In the genomic region with DNA sequence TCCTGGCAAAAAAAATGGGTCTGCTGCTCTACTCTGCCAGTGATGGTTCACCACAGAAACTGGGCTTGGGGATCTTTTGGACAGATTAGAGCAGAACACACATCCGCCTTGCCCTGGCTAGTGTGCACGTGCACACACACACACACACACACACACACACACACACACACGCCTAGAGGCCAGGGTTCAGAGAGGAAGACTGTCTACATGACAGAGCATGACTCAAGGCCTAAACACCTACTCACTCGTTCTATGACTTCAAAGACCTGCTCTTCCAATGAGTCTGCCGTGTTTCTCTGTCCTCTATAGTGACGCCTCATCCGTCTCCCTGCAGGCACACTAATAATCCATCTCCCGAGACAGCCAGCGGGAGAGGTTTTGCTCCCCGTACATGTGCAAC, we compare ENCODE assay signal across 10 mouse cellular contexts. TPM values are rescaled to one million over a fixed set of nuclear protein-coding genes. Genes with fewer than 3 reads are reported as not detected.
DNase-seq lines count a peak whose midpoint lies in the region; ATAC-seq and TF ChIP-seq lines count a peak whose summit lies in the region.
"Had no signal": no experiment of that assay in that cellular context is flagged by ENCODE, and none has a peak within 500 bp of the region (broad histone marks: within the 10 kb centered on the region; RNA-seq: fewer than 3 reads in every experiment).

No protein-coding gene starts in this region.

- DNase-seq in adrenal gland, adult 2 months: peak; percentile 58
- no peak for DNase-seq in adrenal gland, postnatal 10 days
- no peak for DNase-seq in lung, postnatal 0 days (ENCODE audit: low spot score)
- DNase-seq in lung, postnatal 10 days: no peak
- peak; percentile 56 for DNase-seq in stomach, postnatal 0 days (ENCODE audit: low spot score)
- no peak for DNase-seq in gastrocnemius, postnatal 4 days (ENCODE audit: low spot score in 2 of 2)
- no peak for DNase-seq in forebrain, postnatal 0 days
- DNase-seq: cerebellum, postnatal 14 days; gastrocnemius, adult 2 months had no signal

- no peaks in the 10 kb centered on the region for H3K36me3 ChIP-seq in lung, postnatal 0 days (ENCODE audit: insufficient read depth, low read length)
- H3K36me3 ChIP-seq in liver, embryonic 12.5 days: peaks cover 7% of the 10 kb centered on the region
- H3K36me3 ChIP-seq in stomach, postnatal 0 days (ENCODE audit: control insufficient read depth, insufficient read depth, low read length): no peaks in the 10 kb centered on the region
- no peaks in the 10 kb centered on the region for H3K36me3 ChIP-seq in forebrain, postnatal 0 days (ENCODE audit: insufficient read depth)

- H3K4me2 ChIP-seq in lung, postnatal 0 days (replicated peaks; ENCODE audit: low read depth, low read length): no peak overlapping the region
- peak overlapping the region; percentile 91 for H3K4me2 ChIP-seq in liver, embryonic 12.5 days
- no peak overlapping the region for H3K4me2 ChIP-seq in stomach, postnatal 0 days (replicated peaks; ENCODE audit: low read depth)
- H3K4me2 ChIP-seq in forebrain, postnatal 0 days (ENCODE audit: low read depth): no peak overlapping the region

- H3K4me1 ChIP-seq in lung, postnatal 0 days (ENCODE audit: insufficient read depth, low read depth, low read length): peaks cover 35% of the 10 kb centered on the region
- peaks cover 99% of the 10 kb centered on the region for H3K4me1 ChIP-seq in liver, embryonic 12.5 days
- peaks cover 20% of the 10 kb centered on the region for H3K4me1 ChIP-seq in stomach, postnatal 0 days (replicated peaks; ENCODE audit: control insufficient read depth, insufficient read depth)
- no peaks in the 10 kb centered on the region for H3K4me1 ChIP-seq in forebrain, postnatal 0 days (ENCODE audit: insufficient read depth)

- 45% methylated on average over 10 of the region's 10 CpGs for WGBS in lung, postnatal 0 days
- 70% methylated on average over 10 of the region's 10 CpGs for WGBS in liver, embryonic 12.5 days (ENCODE audit: insufficient replicate concordance)
- WGBS in stomach, postnatal 0 days: 31% methylated on average over 10 of the region's 10 CpGs
- WGBS in forebrain, postnatal 0 days: 75% methylated on average over 10 of the region's 10 CpGs

- TF ChIP-seq CTCF in lung, postnatal 0 days (IDR thresholded peaks at IDR 0.05): no peak
- TF ChIP-seq CTCF in stomach, postnatal 0 days (IDR thresholded peaks at IDR 0.05; ENCODE audit: low read depth): no peak
- no peak for TF ChIP-seq CTCF in forebrain, postnatal 0 days (IDR thresholded peaks at IDR 0.05; ENCODE audit: low read depth)

- H3K27me3 ChIP-seq in lung, postnatal 0 days (replicated peaks; ENCODE audit: insufficient read depth, low read length): no peaks in the 10 kb centered on the region
- H3K27me3 ChIP-seq in liver, embryonic 12.5 days (replicated peaks): no peaks in the 10 kb centered on the region
- H3K27me3 ChIP-seq in stomach, postnatal 0 days (ENCODE audit: control insufficient read depth, insufficient read depth, low read length): no peaks in the 10 kb centered on the region
- no peaks in the 10 kb centered on the region for H3K27me3 ChIP-seq in forebrain, postnatal 0 days (ENCODE audit: insufficient read depth, low read length)

- H3K27ac ChIP-seq in lung, postnatal 0 days (ENCODE audit: low read length): 0 out of 2 replicates have a peak overlapping the region, but pooled peaks have one; percentile 20
- H3K27ac ChIP-seq in liver, embryonic 12.5 days: peak overlapping the region; percentile 88
- peak overlapping the region; percentile 75 for H3K27ac ChIP-seq in stomach, postnatal 0 days (replicated peaks)
- H3K27ac ChIP-seq in forebrain, postnatal 0 days (ENCODE audit: low read depth, low read length): no peak overlapping the region
- H3K27ac ChIP-seq: gastrocnemius, adult 2 months had no signal

- peak; percentile 0; the same call in 1 of the 2 replicates for ATAC-seq in lung, postnatal 0 days
- no peak for ATAC-seq in liver, embryonic 12.5 days
- ATAC-seq in stomach, postnatal 0 days (ENCODE audit: low FRiP score, low TSS enrichment): peak; percentile 33
- ATAC-seq in forebrain, postnatal 0 days: no peak

- H3K9ac ChIP-seq in lung, postnatal 0 days (replicated peaks; ENCODE audit: low read depth): no peak overlapping the region
- H3K9ac ChIP-seq in liver, embryonic 12.5 days: peak overlapping the region; percentile 43; the same call in 1 of the 2 replicates
- H3K9ac ChIP-seq in stomach, postnatal 0 days (ENCODE audit: low read length): no peak overlapping the region
- no peak overlapping the region for H3K9ac ChIP-seq in forebrain, postnatal 0 days

- TF ChIP-seq EP300 in lung, postnatal 0 days (IDR thresholded peaks at IDR 0.05): no peak
- no peak for TF ChIP-seq EP300 in stomach, postnatal 0 days (optimal IDR thresholded peaks at IDR 0.05)

- H3K9me3 ChIP-seq in lung, postnatal 0 days (ENCODE audit: low read length): no peaks in the 10 kb centered on the region
- H3K9me3 ChIP-seq in liver, embryonic 12.5 days (replicated peaks): no peaks in the 10 kb centered on the region
- no peaks in the 10 kb centered on the region for H3K9me3 ChIP-seq in stomach, postnatal 0 days (ENCODE audit: control insufficient read depth, low read length)
- no peaks in the 10 kb centered on the region for H3K9me3 ChIP-seq in forebrain, postnatal 0 days (ENCODE audit: low read length)

- no peak overlapping the region for H3K4me3 ChIP-seq in lung, postnatal 0 days (ENCODE audit: low read depth, low read length)
- H3K4me3 ChIP-seq in liver, embryonic 12.5 days: no peak overlapping the region
- H3K4me3 ChIP-seq in stomach, postnatal 0 days (ENCODE audit: low read depth, low read length): no peak overlapping the region
- no peak overlapping the region for H3K4me3 ChIP-seq in forebrain, postnatal 0 days (ENCODE audit: low read depth, low read length)
- H3K4me3 ChIP-seq: gastrocnemius, adult 2 months had no signal

RNA-seq across cellular contexts. Expression of a gene that starts 8.6 kb away (rescaled TPM):
- total RNA-seq in adrenal gland, adult 2 months (2021): 10 to 100 TPM; 58.9 to 83.2 TPM
- polyA plus RNA-seq in adrenal gland, adult 2 months (2012; rRNA removed): 125 and 137 TPM in 2 replicates
- total RNA-seq in adrenal gland, postnatal 10 days (2021): 10 to 100 TPM; 44.1 to 47.5 TPM
- 94.1 and 106 TPM in 2 replicates for polyA plus RNA-seq in lung, postnatal 0 days (2015; fragmentation: Nextera tagmentation; extraction: Ambion mirVana)
- polyA plus RNA-seq in liver, embryonic 12.5 days (2016; fragmentation: Nextera tagmentation; extraction: Ambion mirVana): 46.2 and 49.4 TPM in 2 replicates
- polyA plus RNA-seq in stomach, postnatal 0 days (2015; fragmentation: Nextera tagmentation; extraction: Ambion mirVana): 93.5 and 105 TPM in 2 replicates
- total RNA-seq in gastrocnemius, postnatal 4 days (2021): 10 to 100 TPM; 57.8 to 58.8 TPM
- total RNA-seq in forebrain, postnatal 0 days (2014; rRNA removed): 9.7 and 12.7 TPM in 2 replicates
- polyA plus RNA-seq in forebrain, postnatal 0 days (2015; fragmentation: Nextera tagmentation; extraction: Ambion mirVana): 19.3 and 20.7 TPM in 2 replicates

Comparison
In these comparisons a context has a peak if more than half of its experiments do, and no peak if none do; other contexts are left out.
1. DNase-seq: peak in adrenal gland, adult 2 months (single experiment) and stomach, postnatal 0 days (single experiment); none in adrenal gland, postnatal 10 days (single experiment), lung, postnatal 0 days (single experiment), lung, postnatal 10 days (single experiment), gastrocnemius, postnatal 4 days (0 of 2) and forebrain, postnatal 0 days (single experiment).
2. ATAC-seq: peak in lung, postnatal 0 days (single experiment) and stomach, postnatal 0 days (single experiment); none in liver, embryonic 12.5 days (single experiment) and forebrain, postnatal 0 days (single experiment).